Mouse (Mus musculus): ENCODE measurements around the gene Deaf1. TPM values are rescaled to one million over a fixed set of nuclear protein-coding genes. Genes with fewer than 3 reads are reported as not detected.

Gene Deaf1
- total RNA-seq, 1 experiment from 2014 or later: 27.9 TPM

DNA sequence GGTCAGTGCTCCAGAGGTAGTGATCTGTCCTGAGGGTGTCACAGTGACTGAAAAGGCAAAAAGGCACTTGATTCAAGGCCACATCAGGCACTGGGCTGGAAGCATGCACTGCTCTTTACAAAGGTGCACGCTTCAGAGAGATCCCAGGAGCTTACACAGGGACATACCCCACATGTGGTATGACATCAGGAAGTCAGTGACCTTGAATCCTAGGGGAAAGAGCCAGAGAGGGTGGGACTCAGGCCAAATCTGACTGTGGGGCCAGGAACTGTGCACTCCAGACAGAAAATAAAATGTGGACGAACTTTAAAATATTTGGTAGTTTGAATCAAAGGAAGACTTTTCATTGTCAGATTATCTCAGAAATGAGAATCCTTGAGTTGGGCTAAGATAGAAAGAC lies 13.1 kb downstream of the Deaf1 start:
- ATAC-seq (ENCODE audit: extremely low read depth, insufficient number of reproducible peaks, low FRiP score, poor library complexity, severe bottlenecking): no peak

DNA sequence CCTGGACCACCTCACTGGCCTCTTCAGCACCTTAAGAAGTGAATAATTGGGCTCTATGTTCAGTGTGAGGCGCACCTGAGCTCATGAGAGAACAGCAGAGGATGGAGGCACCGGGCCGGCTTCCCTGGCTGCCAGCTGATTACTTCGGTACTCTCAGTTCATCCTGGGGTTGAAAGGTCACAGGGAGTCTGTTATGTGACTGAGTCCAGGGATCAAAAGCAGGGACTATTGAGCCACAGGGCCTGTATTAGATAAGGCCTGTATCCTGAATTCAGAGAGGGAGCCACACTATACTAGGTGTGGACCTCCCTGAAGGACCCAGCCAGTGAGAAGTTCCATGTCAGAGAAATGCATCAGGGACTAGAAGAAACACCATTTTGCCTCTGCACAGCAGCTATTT lies 23.0 kb downstream of the Deaf1 start:
- ATAC-seq (ENCODE audit: extremely low read depth, insufficient number of reproducible peaks, low FRiP score, poor library complexity, severe bottlenecking): no peak

DNA sequence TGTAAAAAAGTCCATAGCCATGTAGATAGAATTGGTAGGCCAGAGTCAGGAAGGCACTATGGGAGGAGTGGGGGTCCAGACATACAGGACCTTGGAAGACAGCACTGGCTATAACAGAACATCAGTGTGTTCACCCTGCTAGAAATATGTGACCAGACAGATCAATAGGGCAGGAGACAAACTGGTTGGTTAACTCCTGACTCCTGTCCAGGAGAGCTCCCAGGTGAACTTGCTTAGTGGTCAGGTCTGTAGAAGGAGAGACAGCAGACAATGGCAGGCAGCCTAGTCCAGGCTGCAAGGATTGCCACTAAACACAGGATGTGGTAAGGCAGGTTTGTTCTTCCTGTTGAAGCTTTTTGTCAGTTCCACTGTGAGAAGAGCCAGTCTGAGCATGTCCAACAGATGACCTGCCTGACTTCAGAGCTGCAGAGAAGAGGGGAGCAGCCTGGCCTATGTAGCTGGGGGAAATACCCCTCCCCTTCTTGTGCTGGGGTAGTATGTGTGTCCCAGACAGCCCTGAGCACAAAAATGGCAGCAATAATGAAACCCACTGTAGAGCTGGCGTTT lies 24.7 kb downstream of the Deaf1 start:
- ATAC-seq (ENCODE audit: extremely low read depth, insufficient number of reproducible peaks, low FRiP score, poor library complexity, severe bottlenecking): peak; percentile 27; the same call in 1 of the 2 replicates

DNA sequence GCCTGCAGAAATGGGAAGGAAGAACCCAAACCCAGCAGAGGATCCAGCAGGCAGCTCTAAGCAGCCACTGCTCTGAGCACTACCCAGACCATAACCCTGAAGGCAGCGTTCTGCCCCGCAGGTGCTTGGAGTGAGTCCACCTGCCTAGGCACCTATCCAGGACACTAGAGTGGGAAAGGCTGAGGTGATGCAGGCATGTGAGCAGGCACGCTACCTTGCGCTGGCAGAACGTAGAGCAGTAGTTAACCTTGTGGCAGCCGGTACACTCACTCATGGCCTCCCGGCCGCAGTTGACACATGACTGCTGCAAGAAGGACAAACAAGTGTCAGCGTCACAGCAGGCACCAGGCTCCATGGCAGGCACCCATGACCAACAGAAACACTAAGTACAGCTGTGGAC lies 26.1 kb downstream of the Deaf1 start:
- ATAC-seq (ENCODE audit: extremely low read depth, insufficient number of reproducible peaks, low FRiP score, poor library complexity, severe bottlenecking): no peak

DNA sequence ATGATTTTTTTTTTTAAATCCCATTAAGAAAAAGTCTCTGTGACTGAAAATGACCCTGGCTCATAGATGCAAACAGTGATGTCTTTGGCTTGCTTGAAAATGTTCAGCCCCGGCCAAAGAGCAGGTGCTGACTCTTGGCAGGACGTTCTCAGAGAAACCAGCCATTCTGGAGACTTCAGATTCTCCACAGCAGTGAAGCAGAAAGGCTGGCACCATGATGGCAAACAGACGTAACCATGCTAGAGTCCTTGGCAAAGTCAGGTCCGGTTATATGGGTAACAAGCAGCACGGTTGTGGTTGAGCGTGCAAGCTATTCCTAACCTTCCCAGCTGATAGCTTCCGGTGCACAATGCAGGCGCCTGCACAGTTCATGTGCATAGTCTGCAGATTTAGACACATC lies 28.3 kb downstream of the Deaf1 start:
- ATAC-seq (ENCODE audit: extremely low read depth, insufficient number of reproducible peaks, low FRiP score, poor library complexity, severe bottlenecking): no peak

DNA sequence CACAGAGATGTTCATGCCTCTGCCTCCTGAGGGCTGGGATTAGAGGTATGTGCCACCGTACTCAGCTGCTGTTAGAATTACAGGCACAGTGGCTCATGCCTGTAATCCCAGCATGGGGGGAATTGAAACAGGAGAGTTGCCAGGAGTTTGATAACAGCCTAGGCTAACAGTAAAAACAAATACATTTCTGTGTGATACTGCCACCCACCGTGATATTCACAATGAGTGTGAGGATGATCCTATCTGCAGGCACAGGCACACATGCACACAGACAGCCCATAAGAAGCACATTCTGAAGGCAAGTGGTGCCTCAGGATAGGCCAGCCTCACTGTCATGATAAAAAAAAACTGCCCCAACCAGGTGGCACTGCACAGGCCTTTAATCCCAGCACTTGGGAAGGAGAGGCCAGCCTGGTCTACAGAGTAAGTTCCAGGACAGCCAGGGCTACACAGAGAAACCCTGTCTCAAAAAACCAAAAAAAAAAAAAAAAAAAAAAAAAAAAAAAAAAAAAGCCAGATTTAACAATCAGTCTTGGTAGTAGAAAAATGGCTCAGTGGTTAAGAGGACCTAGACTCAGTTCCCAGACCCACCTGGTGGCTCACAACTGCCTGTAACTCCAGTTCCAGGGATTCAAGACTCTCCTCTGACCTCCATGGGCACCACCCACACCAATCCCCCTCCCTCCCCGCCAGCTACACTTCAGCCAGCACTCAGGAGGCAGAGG lies 29.4 kb downstream of the Deaf1 start:
- ATAC-seq (ENCODE audit: extremely low read depth, insufficient number of reproducible peaks, low FRiP score, poor library complexity, severe bottlenecking): no peak

DNA sequence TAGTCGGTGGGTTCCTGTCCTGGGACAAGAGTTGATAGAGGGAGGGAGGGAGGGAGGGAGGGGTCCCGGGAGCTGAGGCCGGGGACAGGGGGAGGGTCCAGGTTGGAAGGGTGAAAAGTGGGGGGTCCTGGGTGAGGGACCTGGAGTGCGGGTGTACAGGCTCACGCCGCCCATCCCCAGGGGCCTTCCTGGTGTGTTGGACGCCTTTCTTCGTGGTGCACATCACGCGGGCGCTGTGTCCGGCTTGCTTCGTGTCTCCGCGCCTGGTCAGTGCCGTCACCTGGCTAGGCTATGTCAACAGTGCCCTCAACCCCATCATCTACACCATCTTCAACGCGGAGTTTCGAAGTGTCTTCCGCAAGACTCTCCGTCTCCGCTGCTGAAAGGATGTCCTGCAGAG lies 33.0 kb downstream of the Deaf1 start:
- ATAC-seq (ENCODE audit: extremely low read depth, insufficient number of reproducible peaks, low FRiP score, poor library complexity, severe bottlenecking): no peak

DNA sequence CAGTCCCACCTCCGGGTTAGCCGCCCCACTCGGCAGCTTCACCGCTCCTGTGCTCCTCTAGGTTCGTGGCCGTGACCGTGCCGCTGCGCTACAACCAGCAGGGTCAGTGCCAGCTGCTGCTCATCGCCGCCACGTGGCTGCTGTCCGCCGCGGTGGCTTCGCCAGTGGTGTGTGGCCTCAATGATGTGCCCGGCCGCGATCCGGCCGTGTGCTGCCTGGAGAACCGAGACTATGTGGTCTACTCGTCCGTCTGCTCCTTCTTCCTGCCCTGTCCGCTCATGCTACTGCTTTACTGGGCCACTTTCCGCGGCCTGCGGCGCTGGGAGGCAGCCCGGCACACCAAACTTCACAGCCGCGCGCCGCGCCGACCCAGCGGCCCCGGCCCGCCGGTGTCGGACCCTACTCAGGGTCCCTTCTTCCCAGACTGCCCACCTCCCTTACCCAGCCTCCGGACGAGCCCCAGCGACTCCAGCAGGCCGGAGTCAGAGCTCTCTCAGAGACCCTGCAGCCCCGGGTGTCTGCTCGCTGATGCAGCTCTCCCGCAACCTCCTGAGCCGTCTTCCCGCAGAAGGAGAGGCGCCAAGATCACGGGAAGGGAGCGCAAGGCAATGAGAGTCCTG lies 33.5 kb downstream of the Deaf1 start:
- peak; percentile 18; the same call in 1 of the 2 replicates for ATAC-seq (ENCODE audit: extremely low read depth, insufficient number of reproducible peaks, low FRiP score, poor library complexity, severe bottlenecking)

DNA sequence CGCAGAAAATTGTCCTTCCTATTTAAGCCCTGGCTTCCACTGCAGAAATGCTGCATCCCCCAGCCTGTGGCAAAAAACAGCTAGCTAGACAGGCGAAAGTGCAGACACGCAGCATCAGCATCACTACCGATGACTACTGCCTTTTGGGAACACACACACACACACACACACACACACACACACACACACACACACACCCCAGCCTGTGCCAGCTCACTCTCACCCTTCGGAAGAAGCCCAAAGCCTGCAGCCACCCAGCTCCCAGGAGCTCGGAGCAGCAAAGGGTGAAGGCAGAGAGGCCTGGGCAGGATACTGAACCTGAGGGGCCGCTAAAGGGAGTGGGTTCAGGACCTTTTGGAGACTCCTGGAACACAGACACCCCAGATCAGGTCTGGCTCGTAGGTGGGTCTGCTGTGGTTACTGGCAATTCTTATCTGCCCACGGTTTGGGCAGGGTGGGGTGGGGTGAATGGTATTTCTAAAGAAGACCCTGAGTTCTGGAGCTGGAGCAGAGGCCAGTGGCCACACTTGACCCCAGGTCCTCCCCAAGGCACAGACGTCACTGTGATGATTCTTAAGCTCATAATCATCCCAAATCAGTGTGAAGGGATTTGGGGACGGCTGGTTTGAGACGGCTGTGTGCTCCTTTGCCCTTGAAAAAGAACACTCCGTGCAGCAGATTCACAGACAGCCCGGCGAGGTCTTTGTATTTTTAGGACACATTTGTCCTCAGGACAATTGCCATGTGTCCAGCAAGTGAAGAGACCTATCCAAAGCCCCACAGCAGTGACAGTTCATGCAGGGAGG lies 34.7 kb downstream of the Deaf1 start:
- ATAC-seq (ENCODE audit: extremely low read depth, insufficient number of reproducible peaks, low FRiP score, poor library complexity, severe bottlenecking): no peak

DNA sequence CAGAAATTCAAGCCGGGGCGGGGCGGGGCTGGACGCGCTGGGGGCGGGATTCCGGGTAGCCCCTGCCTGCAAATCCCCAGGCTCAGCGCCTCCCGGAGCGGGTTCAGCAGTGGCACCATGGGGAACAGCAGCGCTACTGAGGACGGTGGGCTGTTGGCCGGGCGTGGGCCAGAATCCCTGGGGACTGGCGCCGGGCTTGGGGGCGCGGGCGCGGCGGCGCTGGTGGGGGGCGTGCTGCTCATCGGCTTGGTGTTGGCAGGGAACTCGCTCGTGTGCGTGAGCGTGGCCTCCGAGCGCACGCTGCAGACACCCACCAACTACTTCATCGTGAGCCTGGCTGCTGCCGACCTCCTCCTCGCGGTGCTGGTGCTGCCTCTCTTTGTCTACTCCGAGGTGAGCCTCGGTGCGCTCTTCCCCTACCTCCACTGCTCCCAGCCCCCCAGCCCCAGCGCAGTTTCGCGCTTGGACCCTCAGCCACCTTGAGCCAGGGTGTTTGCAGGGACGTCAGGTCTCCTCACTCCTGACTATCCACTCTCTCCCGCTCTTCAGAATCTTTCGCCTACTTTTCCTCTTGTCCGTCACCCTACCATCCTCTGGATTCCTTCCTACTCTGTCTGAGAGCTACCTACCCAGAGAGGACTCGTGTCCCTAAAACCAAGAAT lies 35.4 kb downstream of the Deaf1 start, which contains the start of gene Drd4:
Drd4 (plus strand) TSS at position 86 of the 662 bp plus-strand sequence.
- no peak for ATAC-seq (ENCODE audit: extremely low read depth, insufficient number of reproducible peaks, low FRiP score, poor library complexity, severe bottlenecking)

DNA sequence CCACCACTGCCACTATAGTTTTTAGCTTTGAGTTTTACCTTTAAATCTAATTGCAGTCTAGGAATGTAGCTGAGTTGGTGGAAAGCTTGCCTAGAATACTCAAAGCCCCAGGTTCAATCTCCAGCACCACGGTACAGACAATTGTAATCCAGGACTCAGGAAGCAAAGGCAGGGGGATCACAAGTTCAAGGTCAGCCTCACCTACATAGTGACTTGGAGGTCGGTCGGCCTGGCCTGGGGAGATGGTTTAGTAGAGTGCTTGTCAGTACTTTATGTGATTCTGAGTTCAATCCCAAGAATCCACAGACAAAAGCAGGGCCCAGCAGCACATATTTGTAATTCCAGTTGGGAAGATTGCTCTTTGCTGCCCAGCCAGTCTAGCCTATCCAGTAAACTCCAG lies 39.4 kb downstream of the Deaf1 start:
- no peak for ATAC-seq (ENCODE audit: extremely low read depth, insufficient number of reproducible peaks, low FRiP score, poor library complexity, severe bottlenecking)

DNA sequence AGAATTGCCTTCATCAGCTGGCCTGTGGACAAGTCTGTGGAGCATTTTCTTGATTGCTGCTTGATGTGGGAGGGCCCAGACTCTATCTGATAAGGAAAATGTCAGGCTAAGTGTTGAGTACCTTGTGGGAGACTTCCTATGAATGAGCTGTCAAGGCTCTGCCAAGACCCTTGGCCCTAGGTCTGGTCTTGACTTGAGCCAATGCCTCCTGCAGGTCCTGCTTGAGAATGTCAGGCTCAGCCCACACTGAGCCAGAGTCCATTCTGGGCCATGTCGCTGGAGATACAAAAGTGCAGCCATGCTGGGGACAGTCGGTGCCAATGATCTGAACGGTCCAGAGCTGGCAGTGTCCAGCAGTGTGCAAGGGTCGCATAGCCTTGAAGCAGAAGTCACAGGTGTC lies 44.7 kb downstream of the Deaf1 start:
- ATAC-seq (ENCODE audit: extremely low read depth, insufficient number of reproducible peaks, low FRiP score, poor library complexity, severe bottlenecking): no peak

DNA sequence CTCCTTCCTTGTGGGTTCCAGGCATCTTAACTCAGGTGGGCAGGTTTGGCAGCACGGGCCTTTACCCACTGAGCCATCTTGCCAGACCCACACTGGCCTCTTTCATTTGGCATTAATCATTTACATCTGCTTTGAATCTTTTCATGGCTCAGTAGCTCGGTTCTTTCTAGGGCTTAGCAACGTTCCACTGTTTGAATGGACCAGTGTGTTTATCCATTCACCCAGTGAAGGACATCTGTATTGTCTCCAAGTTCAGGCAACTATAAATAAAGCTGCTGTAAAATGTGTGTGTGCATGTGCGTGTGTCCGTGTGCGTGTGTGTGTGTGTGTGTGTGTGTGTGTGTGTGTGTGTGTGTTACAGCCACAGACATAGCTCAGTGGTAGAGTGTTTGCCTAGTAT lies 46.0 kb downstream of the Deaf1 start:
- no peak for ATAC-seq (ENCODE audit: extremely low read depth, insufficient number of reproducible peaks, low FRiP score, poor library complexity, severe bottlenecking)

DNA sequence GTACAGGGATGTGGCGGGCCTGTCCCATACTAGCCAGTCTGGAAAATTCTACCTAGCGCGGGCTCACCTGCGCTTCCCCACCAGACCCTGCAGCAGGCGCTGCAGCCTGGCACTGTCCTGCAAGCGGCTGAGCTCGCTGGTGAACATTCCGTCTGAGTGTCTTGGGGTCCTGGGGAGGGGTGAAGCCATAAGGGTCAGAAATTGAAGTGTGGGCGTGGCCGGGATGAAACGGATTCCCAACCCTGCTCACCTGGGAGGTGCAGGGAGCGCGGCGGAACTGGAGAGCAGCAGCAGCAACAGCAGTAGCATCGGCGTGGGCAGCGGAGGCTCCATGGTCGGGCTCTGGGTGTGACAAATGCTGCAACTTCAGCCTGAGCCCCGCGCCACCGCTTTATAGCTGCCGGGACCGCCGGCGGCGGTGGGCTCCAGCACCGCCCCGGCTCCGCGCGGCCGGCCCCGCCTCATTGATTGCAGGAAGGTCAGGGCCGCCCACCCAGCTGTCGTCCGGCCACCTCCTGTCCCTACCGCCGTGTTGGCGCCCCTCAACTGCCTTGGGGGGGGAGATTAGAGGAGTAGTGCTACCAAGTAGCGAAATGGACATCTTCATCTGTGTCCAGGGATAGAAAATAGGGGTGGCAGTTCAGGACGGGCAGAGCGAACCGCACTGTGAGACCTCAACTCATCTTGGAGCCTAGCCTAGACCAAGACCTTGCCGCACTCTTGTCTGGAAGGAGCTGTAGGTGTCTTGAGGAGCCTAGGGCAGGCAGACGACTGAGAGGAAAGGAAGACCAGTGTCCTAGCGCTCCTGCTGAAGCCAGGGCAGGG lies 48.5 kb downstream of the Deaf1 start, which contains the start of gene Sct:
Sct (minus strand) TSS at position 368 of the 825 bp plus-strand sequence.
- ATAC-seq (ENCODE audit: extremely low read depth, insufficient number of reproducible peaks, low FRiP score, poor library complexity, severe bottlenecking): no peak

DNA sequence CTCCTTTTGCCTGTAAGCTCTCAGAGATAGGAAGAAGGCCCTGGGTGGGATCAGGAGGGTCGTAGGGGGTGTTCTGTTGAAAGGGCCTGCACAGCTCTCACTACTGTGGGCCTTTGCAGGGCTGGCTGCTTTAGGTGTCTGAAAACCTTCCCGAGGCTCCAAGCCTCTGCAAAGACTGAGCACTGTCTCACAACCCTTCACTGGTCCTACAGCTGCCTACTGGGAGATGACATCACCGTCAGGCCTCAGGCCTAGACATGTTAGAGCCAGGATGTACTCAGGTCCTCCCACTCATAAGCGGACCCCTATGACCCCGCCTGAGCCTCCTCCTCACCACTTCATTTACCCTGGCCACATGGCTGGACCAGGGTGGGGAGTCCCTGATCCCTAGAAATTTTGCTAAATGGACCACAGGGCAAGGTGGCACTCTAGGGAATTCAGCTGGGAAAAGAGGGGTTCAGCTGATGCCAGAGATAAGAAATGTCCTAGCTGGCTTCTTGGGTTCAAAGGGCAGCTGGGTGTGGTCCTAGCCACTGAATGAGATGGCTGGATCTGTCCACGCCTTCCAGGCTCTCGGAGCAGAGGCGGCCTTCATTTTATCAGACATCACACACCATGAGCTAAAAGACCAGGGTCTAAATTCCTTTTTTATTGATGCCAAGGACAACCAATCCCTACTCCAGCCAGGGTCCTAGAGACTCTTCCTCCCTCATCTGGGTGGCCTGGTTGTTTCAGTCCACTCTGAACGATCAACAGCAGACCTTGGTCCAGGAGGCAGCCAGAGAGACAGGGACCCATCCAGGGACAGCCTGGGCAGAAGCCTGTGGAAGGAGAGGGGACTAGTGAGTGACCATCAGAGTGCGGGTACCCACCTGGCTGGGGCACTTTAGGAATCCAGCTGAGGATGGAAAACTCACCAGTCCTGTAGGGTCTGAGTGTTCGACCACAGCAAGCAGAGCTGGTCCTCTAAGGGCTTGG lies 49.5 kb downstream of the Deaf1 start:
- no peak for ATAC-seq (ENCODE audit: extremely low read depth, insufficient number of reproducible peaks, low FRiP score, poor library complexity, severe bottlenecking)

DNA sequence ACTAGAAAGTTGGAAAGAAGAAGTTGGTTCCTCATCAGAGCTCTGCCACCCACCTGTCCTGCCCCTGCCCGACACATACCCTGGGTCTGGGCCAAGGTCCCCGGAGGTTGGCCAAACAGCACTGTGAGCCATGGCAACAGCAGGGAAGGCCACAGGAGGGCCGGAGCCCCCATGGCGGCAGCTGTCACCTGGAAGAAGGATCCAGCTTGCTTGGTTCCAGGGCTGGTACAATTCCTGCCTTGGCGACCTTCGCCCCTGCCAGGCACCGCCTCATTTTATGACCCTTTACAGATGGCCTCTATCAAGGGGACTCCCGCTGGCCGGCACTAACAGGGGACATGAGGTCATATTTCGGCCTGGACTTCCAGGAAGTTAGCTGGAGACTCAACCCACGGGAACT lies 50.9 kb downstream of the Deaf1 start, which contains the start of gene Cdhr5:
Cdhr5 (minus strand) TSS at position 241 of the 400 bp plus-strand sequence.
- ATAC-seq (ENCODE audit: extremely low read depth, insufficient number of reproducible peaks, low FRiP score, poor library complexity, severe bottlenecking): peak; percentile 34; the same call in 1 of the 2 replicates

DNA sequence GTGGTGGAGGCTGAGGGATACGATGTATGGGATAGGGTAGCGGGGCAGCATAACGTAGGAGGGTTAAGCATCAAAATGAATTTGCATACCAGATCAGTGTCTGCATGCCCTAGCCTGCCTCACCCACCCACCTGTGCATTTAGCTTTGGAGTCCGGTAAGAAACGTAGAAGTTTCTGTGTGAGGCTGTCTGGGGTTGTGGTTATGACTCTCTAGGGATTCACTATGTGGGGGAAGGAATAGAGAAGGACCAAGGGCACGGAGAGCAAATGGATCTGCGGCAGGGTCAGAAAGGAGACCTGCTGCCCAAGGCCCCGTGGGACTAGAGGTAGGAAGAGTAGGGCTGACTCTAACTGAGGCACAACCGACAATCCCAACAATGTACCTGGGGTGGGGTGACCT lies 52.1 kb downstream of the Deaf1 start:
- ATAC-seq (ENCODE audit: extremely low read depth, insufficient number of reproducible peaks, low FRiP score, poor library complexity, severe bottlenecking): no peak
